Mouse (Mus musculus): Measurements from ENCODE around the gene Osbpl9. TPM values are rescaled to one million over a fixed set of nuclear protein-coding genes. Genes with fewer than 3 reads are reported as not detected.

Osbpl9 gene
- total and polyA plus RNA-seq, 3 experiments: 91.6 to 102 (median 92.3) TPM

GRCm38 (mm10) chr4:109185616-109186405 is 16.3 kb downstream of the Osbpl9 start:
- no peak overlapping the region for H3K4me3 ChIP-seq
- H3K4me1 ChIP-seq (ENCODE audit: control insufficient read depth, insufficient read depth, low read length): peaks cover 2% of the 10 kb centered on the region; the same call in 1 of the 2 replicates
- no peak for DNase-seq
- intact Hi-C loops (cut with DNase I): no loop called here
- peaks cover 1% of the 10 kb centered on the region; the same call in 1 of the 2 replicates for H3K79me2 ChIP-seq (replicated peaks; ENCODE audit: control insufficient read depth, insufficient read depth, low read length)
- 72% methylated on average over 8 of the region's 8 CpGs for WGBS
- H3K27ac ChIP-seq: no peak overlapping the region
- no peak for TF ChIP-seq CTCF (IDR thresholded peaks at IDR 0.05)
- no peak for TF ChIP-seq EP300 (IDR thresholded peaks at IDR 0.05; ENCODE audit: insufficient read depth, low read depth, low read length)
- TF ChIP-seq POLR2A (IDR thresholded peaks at IDR 0.05; ENCODE audit: insufficient read depth, low read depth, low read length): no peak
- H3K27me3 ChIP-seq (ENCODE audit: control insufficient read depth, insufficient read depth, low read length): no peaks in the 10 kb centered on the region
- H3K36me3 ChIP-seq (ENCODE audit: control insufficient read depth, insufficient read depth, low read length): no peaks in the 10 kb centered on the region
- H3K9ac ChIP-seq (ENCODE audit: low read depth, low read length): no peak overlapping the region

DNA sequence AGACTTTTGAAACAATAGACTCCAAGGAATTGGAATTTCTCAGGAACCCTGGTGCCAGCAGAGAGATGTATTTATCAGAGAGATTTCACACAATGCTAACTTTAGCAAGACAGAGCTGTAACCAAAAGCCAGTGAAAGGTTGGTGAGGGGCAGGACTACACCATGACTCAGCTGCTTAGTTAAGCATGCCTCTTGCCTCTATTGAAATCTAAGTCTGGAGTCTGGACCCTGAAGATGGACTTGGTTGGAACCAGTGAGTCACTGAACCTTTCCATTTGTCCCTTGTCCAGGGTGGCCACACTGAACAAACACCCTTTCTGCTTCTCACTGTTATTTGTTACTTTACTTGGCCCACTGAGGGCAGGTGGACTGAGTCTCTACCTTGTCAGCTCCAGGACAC is 26.4 kb downstream of the Osbpl9 start:
- H3K27me3 ChIP-seq (ENCODE audit: control insufficient read depth, insufficient read depth, low read length): no peaks in the 10 kb centered on the region
- intact Hi-C loops (cut with DNase I): no loop called here
- DNase-seq: no peak
- H3K36me3 ChIP-seq (ENCODE audit: control insufficient read depth, insufficient read depth, low read length): peaks cover 2% of the 10 kb centered on the region; the same call in 1 of the 2 replicates
- TF ChIP-seq CTCF (IDR thresholded peaks at IDR 0.05): no peak
- no peak for TF ChIP-seq POLR2A (IDR thresholded peaks at IDR 0.05; ENCODE audit: insufficient read depth, low read depth, low read length)
- no peak for TF ChIP-seq EP300 (IDR thresholded peaks at IDR 0.05; ENCODE audit: insufficient read depth, low read depth, low read length)
- H3K9ac ChIP-seq (ENCODE audit: low read depth, low read length): no peak overlapping the region
- H3K4me3 ChIP-seq: no peak overlapping the region
- peaks cover 1% of the 10 kb centered on the region; the same call in 1 of the 2 replicates for H3K79me2 ChIP-seq (replicated peaks; ENCODE audit: control insufficient read depth, insufficient read depth, low read length)
- H3K4me1 ChIP-seq (ENCODE audit: control insufficient read depth, insufficient read depth, low read length): peaks cover 6% of the 10 kb centered on the region
- no peak overlapping the region for H3K27ac ChIP-seq

DNA sequence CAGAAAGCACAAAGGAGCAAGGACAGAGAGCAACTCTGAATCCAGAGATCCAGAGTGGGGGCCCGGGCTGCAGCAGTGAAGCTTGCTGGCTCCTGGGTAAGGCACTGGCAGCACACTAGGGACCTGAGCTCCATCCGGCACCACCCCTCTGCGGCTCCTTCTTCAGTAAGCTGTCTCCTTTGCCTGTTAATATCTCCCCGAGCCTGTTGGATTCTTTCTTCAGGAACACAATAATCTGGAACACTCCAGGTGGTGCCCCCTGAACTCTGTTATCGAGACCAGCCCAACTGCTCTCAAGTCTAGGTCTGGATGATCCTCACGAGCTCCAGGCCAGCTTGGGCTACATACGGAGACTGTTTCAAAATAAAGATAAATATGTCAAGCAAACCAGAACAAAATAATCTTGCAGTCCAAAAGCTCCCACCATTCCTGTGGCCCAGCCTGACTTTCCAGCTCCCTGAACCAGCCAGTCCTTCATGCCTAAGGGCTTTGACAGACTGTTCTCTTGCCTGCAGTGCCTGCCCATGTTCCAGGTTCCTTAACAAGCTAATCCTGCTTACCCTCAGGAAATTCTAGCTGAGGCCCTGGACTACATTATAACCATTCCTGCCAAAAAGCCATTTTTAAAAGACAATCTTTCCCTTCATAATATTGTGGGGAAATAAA is 28.2 kb downstream of the Osbpl9 start:
- Histone ChIP-seq H3K79me2 (replicated peaks; ENCODE audit: control insufficient read depth, insufficient read depth, low read length) (peaks cover 1% of the 10 kb centered on the region; the same call in 1 of the 2 replicates), H3K4me1 (ENCODE audit: control insufficient read depth, insufficient read depth, low read length) (peaks cover 6% of the 10 kb centered on the region), H3K9ac (ENCODE audit: low read depth, low read length) (no peak overlapping the region), H3K27ac (peak overlapping the region; percentile 61), H3K4me3 (no peak overlapping the region), H3K27me3 (ENCODE audit: control insufficient read depth, insufficient read depth, low read length) (no peaks in the 10 kb centered on the region), H3K36me3 (ENCODE audit: control insufficient read depth, insufficient read depth, low read length) (peaks cover 2% of the 10 kb centered on the region; the same call in 1 of the 2 replicates)
- DNase-seq: peak; percentile 56 to 63
- intact Hi-C loops (cut with DNase I): no loop called here
- 43% methylated on average over 7 of the region's 7 CpGs for WGBS
- TF ChIP-seq POLR2A (IDR thresholded peaks at IDR 0.05; ENCODE audit: insufficient read depth, low read depth, low read length): no peak
- TF ChIP-seq EP300 (IDR thresholded peaks at IDR 0.05; ENCODE audit: insufficient read depth, low read depth, low read length): no peak
- TF ChIP-seq CTCF (IDR thresholded peaks at IDR 0.05): no peak

DNA sequence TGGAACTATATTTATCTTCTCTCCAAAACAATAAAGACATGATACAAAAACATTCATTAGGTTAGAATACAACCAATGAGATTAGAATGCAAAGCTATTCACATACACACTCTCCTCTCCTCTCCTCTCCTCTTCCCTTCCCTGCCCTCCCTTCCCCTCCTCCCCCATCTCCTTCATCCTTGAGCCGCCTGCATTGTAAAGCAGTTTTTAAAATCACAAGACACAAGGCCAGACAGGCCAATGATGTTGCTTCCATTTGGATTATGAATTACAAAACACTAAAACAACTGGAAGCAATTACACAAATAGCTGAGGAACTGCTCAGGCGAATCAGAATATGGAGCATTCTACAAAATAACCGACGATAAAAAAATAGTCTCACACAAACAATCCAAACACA is 28.7 kb downstream of the Osbpl9 start:
- no peak overlapping the region for H3K9ac ChIP-seq (ENCODE audit: low read depth, low read length)
- WGBS: 58% methylated on average over 4 of the region's 4 CpGs
- H3K4me3 ChIP-seq: no peak overlapping the region
- peaks cover 6% of the 10 kb centered on the region for H3K4me1 ChIP-seq (ENCODE audit: control insufficient read depth, insufficient read depth, low read length)
- TF ChIP-seq POLR2A (IDR thresholded peaks at IDR 0.05; ENCODE audit: insufficient read depth, low read depth, low read length) (no peak), EP300 (IDR thresholded peaks at IDR 0.05; ENCODE audit: insufficient read depth, low read depth, low read length) (no peak)
- peak overlapping the region; percentile 61 for H3K27ac ChIP-seq
- peaks cover 2% of the 10 kb centered on the region; the same call in 1 of the 2 replicates for H3K36me3 ChIP-seq (ENCODE audit: control insufficient read depth, insufficient read depth, low read length)
- DNase-seq: no peak
- no peaks in the 10 kb centered on the region for H3K27me3 ChIP-seq (ENCODE audit: control insufficient read depth, insufficient read depth, low read length)
- intact Hi-C loops (cut with DNase I): no loop called here
- H3K79me2 ChIP-seq (replicated peaks; ENCODE audit: control insufficient read depth, insufficient read depth, low read length): peaks cover 1% of the 10 kb centered on the region; the same call in 1 of the 2 replicates

DNA sequence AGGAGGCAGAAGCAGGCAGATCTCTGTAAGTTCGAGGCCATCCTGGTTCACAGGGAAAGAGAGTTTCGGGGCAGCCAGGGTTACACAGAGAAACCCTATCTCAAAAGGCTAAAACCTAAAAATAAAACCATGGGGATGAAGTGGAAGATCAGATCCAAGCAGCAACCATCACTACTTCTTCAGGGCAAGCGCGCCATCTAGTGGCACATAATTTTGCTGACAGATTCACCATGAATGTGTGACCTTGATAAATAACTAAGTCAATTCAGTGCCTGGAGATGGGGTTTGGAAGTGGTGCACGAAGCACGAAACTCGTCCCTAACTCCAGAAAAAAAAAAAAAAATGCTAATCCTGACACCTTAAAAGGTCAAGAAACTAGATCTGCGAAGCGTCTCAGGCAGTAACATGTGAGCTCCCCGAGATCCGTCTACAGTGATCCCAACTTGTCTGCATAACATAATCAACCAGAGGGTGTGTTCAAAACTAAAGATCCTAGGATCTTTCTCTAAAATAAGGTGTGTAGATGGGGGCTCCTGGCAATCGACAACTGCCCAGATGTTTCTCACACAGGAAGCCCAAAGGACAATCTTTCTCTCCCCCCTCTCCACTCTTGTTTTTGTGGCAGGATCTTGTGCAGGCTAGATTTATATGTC is 36.4 kb downstream of the Osbpl9 start:
- intact Hi-C loops (cut with DNase I): loop anchor here (2.0 to 5.0 kb wide), 2 partner anchors 88 to 295 kb away; no protein-coding TSS in a partner anchor
- H3K27ac ChIP-seq: no peak overlapping the region

More for the DNA sequence above, 36.4 kb downstream of the Osbpl9 start:
- Histone ChIP-seq H3K79me2 (replicated peaks; ENCODE audit: control insufficient read depth, insufficient read depth, low read length) (no peaks in the 10 kb centered on the region), H3K4me1 (ENCODE audit: control insufficient read depth, insufficient read depth, low read length) (peaks cover 3% of the 10 kb centered on the region), H3K27me3 (ENCODE audit: control insufficient read depth, insufficient read depth, low read length) (no peaks in the 10 kb centered on the region), H3K36me3 (ENCODE audit: control insufficient read depth, insufficient read depth, low read length) (no peaks in the 10 kb centered on the region), H3K9ac (ENCODE audit: low read depth, low read length) (no peak overlapping the region), H3K4me3 (no peak overlapping the region)
- peak; percentile 87 for TF ChIP-seq CTCF (IDR thresholded peaks at IDR 0.05)
- no peak for TF ChIP-seq POLR2A (IDR thresholded peaks at IDR 0.05; ENCODE audit: insufficient read depth, low read depth, low read length)
- TF ChIP-seq EP300 (IDR thresholded peaks at IDR 0.05; ENCODE audit: insufficient read depth, low read depth, low read length): peak; percentile 49; the same call in 1 of the 2 replicates
- peak; percentile 79 to 87 for DNase-seq
- WGBS: 26% methylated on average over 12 of the region's 12 CpGs
